Mouse (Mus musculus) liver, adult (tissue): Measurements from ENCODE around the gene Casp3.

ENCODE experiments used
- GATA4 ChIP-seq: IDR thresholded peaks from 2 replicates; pipeline ENCODE4 v1.6.1; 2014; ENCODE audit warnings: mild to moderate bottlenecking, low read length; ENCODE audit not compliant: insufficient replicate concordance

Gene Casp3

DNA sequence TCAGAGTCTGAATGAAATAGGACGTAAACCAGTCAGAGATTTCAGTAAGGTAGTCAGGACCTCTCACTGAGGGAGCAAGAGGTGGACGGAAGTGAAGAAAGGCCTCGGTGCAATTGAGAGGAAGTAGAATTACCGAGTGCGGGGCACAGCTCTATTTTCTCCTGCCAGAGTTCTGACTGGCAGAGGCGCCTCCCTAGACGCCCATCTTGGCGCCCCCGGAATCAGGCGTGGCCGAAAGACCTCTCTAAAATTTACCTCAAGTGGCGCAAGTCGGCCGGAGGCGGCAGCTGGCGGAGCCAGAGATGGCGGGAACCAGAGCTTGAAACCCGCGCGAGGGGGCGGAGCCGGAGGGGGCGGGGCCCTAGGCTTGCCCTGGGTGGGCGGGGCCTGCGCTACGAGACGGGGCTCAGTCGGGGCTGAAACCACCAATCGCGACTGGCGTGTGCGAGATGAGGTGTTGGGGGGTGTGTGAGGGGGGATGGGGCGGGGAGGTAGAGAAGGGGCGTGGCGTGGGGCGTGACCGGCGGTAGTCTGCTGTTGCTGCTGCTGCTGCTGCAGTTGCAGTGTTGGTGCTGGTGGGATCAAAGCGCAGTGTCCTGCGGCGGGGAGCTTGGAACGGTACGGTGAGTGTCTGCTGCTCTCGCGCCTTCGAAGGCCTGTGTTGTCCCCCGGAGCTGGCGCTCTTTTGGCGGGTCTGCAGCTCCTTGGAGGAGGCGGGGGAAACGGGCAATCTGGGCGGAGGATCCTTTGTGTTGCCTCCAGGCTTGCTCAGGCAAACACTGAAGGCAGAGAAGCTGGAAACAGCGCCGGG, at the start of gene Casp3, which contains the start of gene Primpol:
Gene Casp3, plus strand, starts transcription at position 413 of the 811 bp plus-strand sequence.
Gene Primpol, minus strand, starts transcription at position 334 of the 811 bp plus-strand sequence.
- no peak for TF ChIP-seq GATA4

DNA sequence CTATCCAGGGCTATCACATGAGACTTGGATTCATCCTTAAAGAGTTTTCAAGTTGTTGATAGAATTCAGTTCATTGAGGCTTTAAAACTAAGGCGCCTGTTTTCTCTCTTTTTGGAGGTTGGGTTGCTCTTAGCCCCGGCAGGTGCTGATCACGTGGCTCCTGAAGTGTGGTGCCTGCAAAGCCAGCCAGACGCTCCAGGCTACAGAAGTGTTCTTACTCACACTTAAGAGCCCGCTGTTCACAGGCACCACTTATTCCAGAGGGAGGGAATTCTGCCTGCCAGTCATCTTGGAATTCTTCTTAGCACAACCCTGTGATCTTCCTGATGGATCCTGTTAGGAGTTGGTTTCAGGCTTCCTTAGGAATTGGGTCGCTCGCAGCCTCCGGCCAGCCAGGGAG, 49.1 kb upstream of the Casp3 start:
- no peak for TF ChIP-seq GATA4

DNA sequence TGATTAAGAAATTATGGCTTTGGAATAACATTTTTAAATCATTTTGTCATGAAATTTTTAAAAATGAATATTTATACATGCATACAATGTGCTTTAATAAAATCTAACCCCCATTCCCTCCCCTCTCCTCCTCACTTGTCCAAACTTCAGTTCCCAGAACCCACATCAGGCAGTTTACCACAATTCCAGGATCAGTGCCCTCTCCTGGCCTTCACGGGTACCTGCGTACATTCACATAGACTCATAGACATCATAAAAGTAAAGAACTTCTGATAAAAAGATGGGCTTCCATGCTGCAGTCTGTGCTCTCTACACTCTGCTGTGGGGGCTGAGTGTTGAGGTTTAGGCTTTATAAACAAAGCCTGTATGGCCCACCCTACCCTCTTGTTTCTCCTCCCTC, 48.1 kb upstream of the Casp3 start:
- TF ChIP-seq GATA4 = no peak

DNA sequence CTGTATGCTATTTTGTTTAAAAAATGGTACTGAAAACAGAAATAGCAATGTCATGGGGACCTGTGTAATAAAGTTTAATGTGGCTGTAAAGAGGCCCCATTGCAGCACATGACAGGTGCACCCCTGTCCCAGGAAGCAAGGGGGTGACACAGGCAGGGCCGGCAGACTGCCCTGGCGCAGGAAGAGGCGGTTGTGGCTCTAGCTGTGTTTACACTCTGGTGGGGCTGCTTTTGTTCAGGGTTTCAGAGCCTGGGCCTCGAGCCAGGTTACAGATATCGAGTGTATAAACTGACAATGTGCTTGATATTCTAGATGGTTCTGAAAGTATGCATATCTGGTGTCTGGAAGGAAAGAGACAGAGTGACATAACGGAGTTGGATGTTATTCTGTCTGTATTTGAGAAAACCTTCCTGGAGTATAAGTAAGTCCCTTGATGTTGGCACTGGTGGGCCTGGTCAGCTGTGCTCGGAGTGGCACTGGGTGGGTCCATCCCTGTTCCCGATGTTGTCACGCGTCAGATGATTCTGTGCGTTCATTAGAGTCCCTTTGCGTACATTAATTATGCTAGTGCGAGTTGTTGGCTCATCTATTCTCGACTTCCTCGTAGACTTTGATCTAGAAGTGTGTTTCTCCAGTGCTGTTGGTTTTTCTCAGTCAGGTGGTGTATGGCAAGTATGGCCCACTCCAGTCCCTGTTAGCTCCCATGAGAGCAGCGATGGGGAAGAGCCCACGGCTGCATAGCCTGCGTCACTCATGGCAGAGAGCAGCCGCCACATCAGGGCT, 47.2 kb upstream of the Casp3 start:
- no peak for TF ChIP-seq GATA4

DNA sequence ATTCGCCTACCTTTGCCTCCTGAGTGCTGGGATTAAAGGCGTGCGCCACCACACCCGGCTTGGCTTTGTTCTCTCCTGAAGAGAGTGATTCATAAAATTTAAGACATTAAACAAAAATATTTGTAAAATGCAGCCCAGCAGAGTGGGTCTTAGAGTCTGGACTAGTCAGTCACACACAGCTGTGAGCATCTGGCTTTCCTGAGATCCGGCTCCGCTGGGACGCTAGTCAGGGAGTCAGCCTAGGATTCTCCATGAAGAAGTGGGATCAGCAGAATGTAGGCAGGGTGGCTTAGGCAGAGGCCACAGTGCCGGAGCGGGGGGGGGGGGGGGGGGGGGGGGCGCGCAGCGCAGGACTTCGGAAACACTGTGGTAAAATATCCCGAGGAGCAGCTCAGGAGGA, 46.4 kb upstream of the Casp3 start:
- no peak for TF ChIP-seq GATA4

DNA sequence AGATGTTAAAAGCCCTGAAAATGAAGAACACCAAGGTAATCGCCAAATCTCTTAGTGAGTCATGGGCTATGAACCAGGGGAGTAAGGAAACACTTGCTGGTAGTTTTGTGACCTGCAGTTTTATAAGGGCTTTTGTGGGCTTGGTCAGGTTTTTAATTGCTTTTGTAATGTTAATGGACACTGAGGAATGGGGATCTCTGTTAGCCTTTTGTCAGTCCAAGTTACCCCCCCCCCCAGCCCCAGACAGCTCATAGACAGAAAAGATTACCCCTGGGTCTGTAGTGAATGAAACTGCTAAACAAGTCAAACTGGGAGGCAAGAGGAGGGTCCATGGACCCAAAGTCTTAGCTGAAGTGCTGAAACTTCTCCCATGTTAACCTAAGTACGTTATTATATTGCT, 43.6 kb upstream of the Casp3 start:
- no peak for TF ChIP-seq GATA4

DNA sequence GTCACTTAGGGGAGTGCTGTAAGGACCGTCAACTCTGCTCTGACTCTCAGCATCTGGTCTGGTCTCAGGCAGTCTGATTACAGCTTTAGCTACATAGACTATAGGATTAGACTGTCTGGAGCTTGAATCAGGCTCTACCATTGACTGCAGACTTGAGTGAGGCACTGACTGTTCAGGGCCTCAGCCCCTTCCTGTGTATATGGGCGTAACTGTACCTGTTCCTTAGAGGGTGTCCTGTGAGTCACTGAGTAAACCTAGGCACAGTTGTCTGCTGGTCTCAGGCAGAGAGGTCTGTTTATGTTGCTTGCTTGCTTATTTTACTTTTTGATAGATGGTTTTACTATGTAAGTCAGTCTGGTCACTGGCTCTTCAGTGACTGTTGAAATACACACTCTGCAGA, 43.1 kb upstream of the Casp3 start:
- TF ChIP-seq GATA4 = no peak

DNA sequence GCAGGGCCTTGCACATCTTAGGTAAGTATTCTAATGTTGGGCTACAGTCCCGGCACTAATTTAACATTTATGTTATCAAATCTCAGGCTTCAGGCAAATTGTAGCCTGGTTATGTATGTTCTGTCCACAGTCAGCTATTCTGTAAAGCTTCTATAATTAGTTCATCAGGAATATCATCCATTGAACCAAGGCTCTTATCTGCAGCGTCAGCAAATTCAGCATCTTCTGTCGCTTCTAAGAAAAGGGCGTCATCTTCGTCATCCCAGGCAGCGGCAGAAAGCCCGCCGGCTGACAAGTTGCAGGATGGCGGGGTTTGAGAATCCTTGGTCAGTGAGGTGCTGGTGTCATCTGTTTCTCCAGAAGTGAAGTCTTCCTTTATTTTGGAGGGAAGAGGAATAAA, 38.3 kb upstream of the Casp3 start:
- TF ChIP-seq GATA4 = no peak

DNA sequence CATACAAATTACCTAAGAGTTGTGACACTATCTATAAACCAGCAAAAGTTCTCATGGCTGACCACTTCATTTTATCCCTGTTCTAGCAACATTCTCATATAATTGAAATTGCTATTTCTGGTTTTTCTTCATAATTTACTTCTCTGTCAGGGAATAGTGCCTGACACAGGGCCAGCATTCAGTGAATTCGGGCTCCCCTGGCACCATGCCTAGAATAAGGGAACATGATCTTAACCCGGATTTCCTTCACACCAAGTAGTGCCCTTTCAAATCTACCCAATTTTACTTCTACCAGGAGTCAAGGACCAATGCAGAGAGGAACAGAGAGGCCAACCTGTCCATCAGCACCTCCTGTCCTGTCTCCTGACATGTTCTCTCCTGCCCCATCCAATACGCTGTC, 31.5 kb upstream of the Casp3 start:
- TF ChIP-seq GATA4 = no peak

DNA sequence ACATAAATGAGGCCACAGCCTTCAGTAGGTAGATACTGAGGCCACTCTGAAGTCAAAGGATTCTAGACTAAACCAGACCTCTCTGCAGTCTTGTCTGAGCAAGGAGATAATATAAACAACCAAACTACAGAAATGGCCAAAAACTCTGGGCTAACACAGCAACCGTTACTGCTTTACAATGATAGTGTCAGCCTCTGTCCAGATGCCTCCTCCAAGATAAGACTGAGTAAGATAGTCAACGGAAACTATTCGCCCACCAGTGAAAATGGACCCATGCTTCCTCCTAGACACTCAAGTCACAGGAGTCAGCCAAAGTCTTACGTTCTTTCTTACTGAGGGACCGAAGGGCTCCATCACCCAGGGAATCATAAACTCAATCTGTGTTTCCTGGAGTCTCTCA, 29.2 kb upstream of the Casp3 start:
- no peak for TF ChIP-seq GATA4

DNA sequence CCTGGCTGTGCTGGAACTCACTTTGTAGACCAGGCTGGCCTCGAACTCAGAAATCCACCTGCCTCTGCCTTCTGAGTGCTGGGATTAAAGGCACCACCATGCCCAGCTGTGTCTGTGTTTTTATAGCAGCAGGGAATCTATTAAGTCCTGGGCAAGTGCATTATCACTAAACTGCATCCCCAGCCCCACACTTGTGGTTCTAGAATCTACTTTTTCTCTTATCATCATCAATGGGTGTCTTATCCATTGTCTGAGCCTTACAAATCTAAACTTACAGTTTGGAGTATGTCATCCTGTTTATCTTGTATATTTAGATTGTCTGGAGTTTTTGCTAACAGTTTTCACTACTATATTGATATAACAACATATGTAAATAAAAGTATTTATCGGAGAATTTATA, 28.4 kb upstream of the Casp3 start:
- no peak for TF ChIP-seq GATA4

DNA sequence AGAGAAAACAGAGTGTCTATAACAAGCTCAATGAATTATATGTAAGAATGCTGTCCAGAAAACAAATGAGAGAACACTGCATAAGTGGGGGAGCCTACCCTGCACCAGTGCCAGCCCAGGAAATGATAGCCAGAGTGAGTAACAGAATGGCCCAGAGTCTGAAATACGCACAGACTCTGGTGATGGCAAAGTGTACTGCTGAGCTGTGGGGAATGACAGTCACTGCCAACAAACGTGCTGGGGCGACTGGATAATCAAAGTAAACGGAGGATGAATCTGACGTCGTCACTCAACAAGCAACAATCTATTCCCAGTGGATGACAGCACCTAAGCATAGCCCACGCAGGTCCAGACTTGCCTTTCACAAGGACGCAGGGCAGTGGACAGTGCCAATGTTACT, 24.0 kb upstream of the Casp3 start:
- TF ChIP-seq GATA4 = no peak

DNA sequence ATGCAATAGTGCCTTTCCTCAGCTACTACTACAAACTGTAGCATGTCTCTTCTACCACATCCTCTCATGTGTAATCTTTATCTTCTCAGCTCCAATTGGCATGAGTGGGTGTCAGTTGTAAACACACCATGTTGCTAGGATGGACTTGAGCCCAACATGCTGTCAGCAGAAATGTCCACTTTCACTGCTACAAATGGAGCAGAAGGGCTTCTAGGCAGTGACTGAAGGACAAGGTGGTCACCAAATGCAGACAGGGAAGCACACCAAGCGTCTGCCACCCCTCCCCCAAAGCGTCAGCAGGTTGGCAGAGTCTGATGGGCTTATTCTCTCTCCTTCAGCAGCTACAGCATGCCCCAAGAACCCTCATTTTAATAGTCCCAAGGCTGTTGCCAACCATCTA, 23.3 kb upstream of the Casp3 start:
- no peak for TF ChIP-seq GATA4

DNA sequence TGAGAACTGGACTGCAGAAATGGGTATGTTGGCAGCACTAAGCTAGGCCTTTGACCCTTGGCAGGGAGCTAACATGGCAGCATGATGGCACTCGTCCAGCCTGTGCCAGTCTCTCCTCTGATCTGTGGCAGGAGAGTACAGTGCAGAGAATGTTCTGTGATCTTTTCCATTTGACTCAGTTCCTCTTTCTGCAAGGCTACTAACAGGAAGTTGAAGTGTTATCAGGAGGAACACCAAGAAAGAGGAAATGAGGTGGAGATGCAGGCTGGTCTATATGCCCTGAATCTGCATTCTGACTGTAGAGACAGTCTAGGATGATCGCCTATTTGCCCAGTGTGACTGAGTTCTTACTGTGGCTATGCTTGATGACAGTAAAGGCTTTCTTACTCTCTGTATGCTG, 21.5 kb upstream of the Casp3 start:
- TF ChIP-seq GATA4 = no peak

DNA sequence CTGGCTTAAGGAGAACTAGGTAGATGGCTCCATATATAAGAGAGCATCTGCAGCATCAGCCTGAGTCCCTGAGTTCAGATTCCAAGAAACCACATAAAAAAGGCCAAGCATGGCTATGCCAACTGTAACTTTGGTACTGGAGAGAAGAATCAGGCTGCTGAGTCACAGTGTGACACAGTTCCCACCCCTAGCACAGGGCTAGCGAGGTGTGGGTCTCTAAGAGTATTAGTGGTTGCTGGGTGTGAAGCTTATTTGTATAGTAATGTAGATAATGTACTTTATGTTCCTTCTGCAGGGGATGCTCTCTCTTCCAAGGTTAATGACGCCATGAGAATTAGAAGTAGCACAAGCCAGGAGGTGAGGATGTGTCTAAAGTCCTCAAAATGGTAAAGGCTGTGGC, 20.6 kb upstream of the Casp3 start:
- TF ChIP-seq GATA4 = no peak

DNA sequence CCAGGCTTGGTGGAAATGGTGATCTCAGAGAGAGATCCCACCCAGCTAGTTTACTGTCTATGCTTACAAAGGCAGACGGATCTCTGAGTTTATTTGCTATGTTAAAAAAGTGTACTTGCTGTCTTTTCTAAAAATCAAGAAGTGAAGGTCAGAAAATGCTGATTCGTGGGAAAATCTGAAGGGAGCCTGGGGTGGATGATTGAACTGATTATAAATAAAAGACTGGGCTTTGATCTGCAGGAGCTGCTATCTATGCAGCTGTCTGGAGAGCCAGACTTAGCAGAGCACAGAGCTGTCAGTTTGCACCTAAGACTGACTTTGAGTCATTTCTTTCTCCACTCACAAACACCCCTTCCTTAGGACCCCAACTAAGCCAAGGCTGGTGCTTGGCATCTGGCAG, 19.7 kb upstream of the Casp3 start:
- no peak for TF ChIP-seq GATA4
